Mouse (Mus musculus) liver, postnatal 0 days (tissue): ENCODE results near the gene Plekha7.
A peak's percentile ranks its signal among the peaks of the same experiment; 100 is the strongest.

Experiments used
- CTCF ChIP-seq: sonication (generic); IDR thresholded peaks from 2 replicates; pipeline ENCODE4 v1.5.1; 2016; ENCODE audit warnings: antibody characterized with exemption, low read depth
- EP300 ChIP-seq: IDR thresholded peaks from 2 replicates; pipeline ENCODE4 v1.6.1; 2016; ENCODE audit warnings: antibody characterized with exemption, low read depth, mild to moderate bottlenecking

- TF ChIP-seq CTCF = peak; percentile 87
- no peak for TF ChIP-seq EP300
These were observed 146.6 kb downstream of the Plekha7 start for GRCm38 (mm10) chr7:116161544-116161943.
